Mouse (Mus musculus) frontal cortex, adult (tissue): ENCODE data around the gene Myoc.

ENCODE experiments used
- ATAC-seq: cut with Nextera tagmentation; 2 replicates; pipeline ENCODE4 v1.9.2; 2017; ENCODE audit warnings: mild to moderate bottlenecking, moderate library complexity, mixed read lengths; ENCODE audit not compliant: low TSS enrichment

Myoc gene

GRCm38 (mm10) chr1:162648416-162648815 lies 9.5 kb downstream of the Myoc start:
- ATAC-seq = no peak

GRCm38 (mm10) chr1:162658119-162658518 lies 19.2 kb downstream of the Myoc start, which contains the start of gene Myocos:
TSS of gene Myocos (minus strand) at chr1:162658219.
- no peak for ATAC-seq

GRCm38 (mm10) chr1:162660276-162660860 lies 21.4 kb downstream of the Myoc start:
- ATAC-seq = no peak

- ATAC-seq = peak; percentile 98
These were observed 26.0 kb downstream of the Myoc start for GRCm38 (mm10) chr1:162664826-162665475.

GRCm38 (mm10) chr1:162665486-162666174 lies 26.7 kb downstream of the Myoc start:
- ATAC-seq = 0 out of 2 replicates have a peak, but pooled peaks have one; percentile 8

- no peak for ATAC-seq
These were observed 54.8 kb downstream of the Myoc start for GRCm38 (mm10) chr1:162693721-162694120.

- ATAC-seq = peak; percentile 95
These were observed 58.9 kb downstream of the Myoc start for GRCm38 (mm10) chr1:162697866-162698265.
